Mouse (Mus musculus): ENCODE data around the gene Stpg4. TPM values are rescaled to one million over a fixed set of nuclear protein-coding genes. Genes with fewer than 3 reads are reported as not detected.

Gene Stpg4
- polyA plus RNA-seq, 1 experiment from 2014 or later, result not detected

DNA sequence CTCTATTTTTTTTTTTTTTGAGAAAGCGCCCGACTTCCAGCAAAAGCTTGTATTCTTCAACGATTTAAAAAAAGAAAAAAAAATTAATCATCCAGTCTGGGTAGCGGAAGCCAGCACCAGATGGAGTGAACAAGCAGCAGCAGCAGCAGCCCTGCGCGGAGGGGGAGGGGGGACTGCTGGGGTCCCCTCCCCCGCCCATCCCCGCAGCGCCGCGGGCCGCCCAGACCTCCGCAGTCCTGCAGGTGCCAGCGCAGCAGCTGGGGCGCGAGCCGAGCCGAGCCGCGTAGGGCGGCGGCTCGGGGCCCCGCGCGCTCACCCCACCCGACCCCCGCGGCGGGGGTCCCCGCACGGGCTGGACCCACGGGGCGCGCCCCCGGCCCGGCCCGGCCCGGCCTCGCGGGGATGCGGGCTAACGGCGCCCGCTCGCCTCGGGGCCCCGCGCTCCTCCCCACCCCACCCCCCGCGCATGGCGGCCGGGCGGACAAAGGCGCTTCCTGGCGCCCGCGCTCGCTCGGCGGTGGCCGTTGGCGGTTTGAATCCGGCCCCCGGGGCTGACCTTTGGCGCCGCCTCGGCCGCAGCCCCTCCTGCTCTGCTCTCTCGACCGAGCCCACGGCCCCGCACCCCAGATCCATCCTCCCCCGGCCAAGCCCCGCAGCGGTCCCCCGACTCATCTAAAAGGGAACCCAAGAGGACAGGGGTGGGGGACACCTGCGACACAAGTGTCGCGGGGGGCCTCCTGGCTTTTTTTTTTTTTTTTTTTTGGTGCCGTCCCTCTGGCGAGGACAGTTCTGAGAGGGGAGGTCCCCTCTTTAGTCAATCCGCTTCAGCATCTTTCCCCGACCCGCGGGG is 18.6 kb upstream of the Stpg4 start:
- Histone ChIP-seq H3K36me3 (peaks cover 25% of the 10 kb centered on the region), H3K4me2 (peak overlapping the region; percentile 76), H3K9me3 (replicated peaks) (no peaks in the 10 kb centered on the region), H3K4me3 (peak overlapping the region; percentile 91), H3K9ac (peak overlapping the region; percentile 97), H3K27ac (peak overlapping the region; percentile 94), H3K4me1 (peaks cover 54% of the 10 kb centered on the region), H3K27me3 (replicated peaks) (no peaks in the 10 kb centered on the region; the same call in 1 of the 2 replicates)
- peak; percentile 68 for ATAC-seq
- WGBS (ENCODE audit: insufficient replicate concordance), result under 1% methylated on average over 50 of the region's 86 CpGs

DNA sequence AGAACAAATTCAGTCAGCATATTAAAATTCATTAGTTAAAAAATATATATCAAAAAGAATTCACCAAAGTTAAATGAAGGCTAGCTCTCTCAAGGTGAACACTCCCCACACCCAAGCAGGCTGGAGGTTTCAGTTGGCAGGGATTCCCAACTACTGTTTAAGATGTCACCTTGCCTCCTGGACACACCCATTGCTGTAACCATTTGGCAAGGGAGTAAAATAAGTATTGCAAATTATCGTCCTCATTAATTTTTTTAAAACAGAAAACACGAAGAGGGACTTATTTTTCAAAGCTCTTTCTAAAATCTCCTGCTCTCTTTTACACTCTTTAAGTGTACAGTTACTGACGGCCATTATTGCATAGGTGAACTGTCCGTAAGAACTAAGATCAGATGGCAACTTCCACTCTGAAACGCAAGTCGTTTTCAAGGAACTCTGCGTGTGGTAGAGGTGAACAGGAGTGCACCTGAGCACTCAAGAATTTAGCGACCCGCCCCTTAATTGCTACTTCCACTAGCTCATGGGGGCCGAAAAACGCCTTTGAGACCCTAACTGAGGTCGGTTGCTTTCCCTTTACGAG is 17.9 kb upstream of the Stpg4 start:
- no peaks in the 10 kb centered on the region; the same call in 1 of the 2 replicates for H3K27me3 ChIP-seq (replicated peaks)
- peak overlapping the region; percentile 97 for H3K9ac ChIP-seq
- peak overlapping the region; percentile 94 for H3K27ac ChIP-seq
- ATAC-seq, result no peak
- peak overlapping the region; percentile 91 for H3K4me3 ChIP-seq
- H3K4me1 ChIP-seq, result peaks cover 56% of the 10 kb centered on the region
- peaks cover 29% of the 10 kb centered on the region for H3K36me3 ChIP-seq
- peak overlapping the region; percentile 76 for H3K4me2 ChIP-seq
- WGBS (ENCODE audit: insufficient replicate concordance), result under 1% methylated on average over 13 of the region's 13 CpGs
- no peaks in the 10 kb centered on the region for H3K9me3 ChIP-seq (replicated peaks)

DNA sequence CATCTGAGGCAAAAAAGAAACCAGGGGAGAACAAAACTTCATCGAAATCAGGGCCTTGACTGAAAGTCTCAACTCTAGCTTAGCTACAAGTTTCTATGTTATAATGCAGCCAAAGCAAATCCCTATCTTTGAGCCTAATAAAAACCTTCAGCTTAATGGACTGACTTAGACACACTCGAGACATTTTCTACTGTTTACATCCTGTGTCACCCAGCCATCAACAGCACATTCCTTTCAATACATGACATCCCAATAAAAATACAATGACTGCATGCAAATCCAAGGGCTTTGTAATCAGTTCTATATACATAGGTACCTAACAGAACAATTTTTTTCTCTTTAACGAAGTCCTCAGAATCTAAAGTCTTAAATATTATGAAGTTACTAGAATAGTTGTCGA is 17.2 kb upstream of the Stpg4 start:
- Histone ChIP-seq H3K9ac (peak overlapping the region; percentile 7), H3K27me3 (replicated peaks) (no peaks in the 10 kb centered on the region; the same call in 1 of the 2 replicates), H3K36me3 (peaks cover 34% of the 10 kb centered on the region), H3K4me2 (peak overlapping the region; percentile 76), H3K9me3 (replicated peaks) (no peaks in the 10 kb centered on the region), H3K4me1 (peaks cover 61% of the 10 kb centered on the region), H3K4me3 (peak overlapping the region; percentile 41), H3K27ac (no peak overlapping the region)
- 57% methylated on average over 4 of the region's 4 CpGs for WGBS (ENCODE audit: insufficient replicate concordance)
- no peak for ATAC-seq

DNA sequence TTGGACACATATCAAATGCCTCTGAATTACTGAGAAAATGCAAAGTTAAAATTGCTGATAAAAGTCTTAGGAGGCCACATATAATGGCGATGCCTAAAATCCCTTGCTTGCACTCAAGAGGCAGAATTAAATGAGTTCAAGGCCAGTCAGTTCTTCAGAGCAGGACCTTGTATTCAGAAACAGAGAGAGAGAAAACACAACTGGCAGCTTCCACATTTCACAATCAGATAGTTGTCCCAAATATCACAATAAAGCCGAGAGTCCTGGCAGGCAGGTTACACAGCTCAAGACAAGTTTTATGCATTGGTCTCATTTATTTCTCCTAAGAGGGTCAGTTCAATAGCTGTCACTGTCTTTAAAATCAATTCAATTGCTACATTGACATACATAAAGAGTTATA is 14.0 kb upstream of the Stpg4 start:
- no peak for ATAC-seq
- H3K27me3 ChIP-seq (replicated peaks), result no peaks in the 10 kb centered on the region
- no peaks in the 10 kb centered on the region for H3K9me3 ChIP-seq (replicated peaks)
- no peak overlapping the region for H3K9ac ChIP-seq
- no peak overlapping the region for H3K4me3 ChIP-seq
- no peak overlapping the region for H3K27ac ChIP-seq
- H3K4me2 ChIP-seq, result no peak overlapping the region
- H3K4me1 ChIP-seq, result peaks cover 50% of the 10 kb centered on the region
- H3K36me3 ChIP-seq, result peaks cover 50% of the 10 kb centered on the region
- 59% methylated on average over 2 of the region's 2 CpGs for WGBS (ENCODE audit: insufficient replicate concordance)

DNA sequence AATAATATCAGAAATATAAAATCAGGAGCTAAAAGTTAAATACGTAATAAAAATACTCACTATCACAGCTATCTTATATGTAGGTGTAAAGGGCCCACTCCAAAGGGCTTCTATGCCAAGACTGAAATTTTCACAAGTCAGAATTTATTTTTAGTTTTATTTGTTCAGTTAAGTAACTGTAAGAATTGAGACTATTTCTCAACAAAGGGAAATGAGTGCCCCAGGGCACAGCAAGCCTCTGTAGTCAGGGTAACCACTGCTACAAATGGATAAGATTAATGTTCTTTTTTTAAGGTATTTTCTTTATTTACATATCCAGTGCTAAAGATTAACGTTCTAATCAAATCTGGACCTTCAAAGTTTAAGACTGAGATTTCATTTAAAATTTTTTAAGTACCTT is 11.9 kb upstream of the Stpg4 start:
- WGBS (ENCODE audit: insufficient replicate concordance), result 85% methylated on average over 2 of the region's 2 CpGs
- H3K27me3 ChIP-seq (replicated peaks), result no peaks in the 10 kb centered on the region
- no peak for ATAC-seq
- no peak overlapping the region for H3K27ac ChIP-seq
- H3K36me3 ChIP-seq, result peaks cover 65% of the 10 kb centered on the region
- peaks cover 46% of the 10 kb centered on the region for H3K4me1 ChIP-seq
- H3K4me2 ChIP-seq, result no peak overlapping the region
- H3K4me3 ChIP-seq, result no peak overlapping the region
- H3K9ac ChIP-seq, result no peak overlapping the region
- no peaks in the 10 kb centered on the region for H3K9me3 ChIP-seq (replicated peaks)

DNA sequence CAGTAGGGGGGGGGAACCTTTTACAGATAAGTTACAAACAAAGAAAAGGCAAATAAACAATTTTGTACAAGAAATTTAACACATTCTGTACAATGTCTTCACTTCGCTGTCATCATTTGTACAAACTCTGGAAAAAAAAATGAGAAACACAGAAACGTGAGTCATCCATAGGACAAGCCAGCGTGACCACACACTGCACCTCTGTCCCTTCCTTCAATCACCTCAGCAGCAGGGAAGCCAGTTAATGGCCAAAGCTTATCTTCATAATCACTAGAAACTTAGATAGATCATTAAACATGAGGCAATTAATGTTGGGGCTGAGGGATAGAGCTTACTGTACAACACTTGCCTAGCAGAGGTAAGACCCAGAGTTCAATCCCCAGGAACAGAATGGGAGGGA is 6.4 kb upstream of the Stpg4 start:
- peaks cover 80% of the 10 kb centered on the region for H3K36me3 ChIP-seq
- 89% methylated on average over 3 of the region's 3 CpGs for WGBS (ENCODE audit: insufficient replicate concordance)

DNA sequence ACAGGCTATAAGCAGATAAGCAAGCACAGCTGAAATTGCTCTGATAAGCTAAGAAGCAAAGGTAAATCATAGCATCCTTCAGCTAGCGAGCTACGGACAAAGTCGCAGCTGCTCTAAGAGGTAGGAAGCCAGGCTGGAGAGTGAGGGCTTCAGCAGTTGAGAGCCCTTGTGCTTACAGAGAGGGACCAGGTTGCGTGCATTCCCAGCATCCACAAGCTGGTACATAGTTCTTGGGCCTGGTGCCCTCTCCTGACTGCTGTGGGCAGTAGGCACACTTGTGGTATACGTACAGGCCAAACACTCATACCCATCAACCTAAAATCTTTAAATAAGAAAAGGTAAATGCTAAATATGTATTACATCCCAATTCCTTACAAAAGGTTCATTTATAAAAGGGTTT is 5.2 kb upstream of the Stpg4 start:
- H3K27ac ChIP-seq, result no peak overlapping the region
- 80% methylated on average over 5 of the region's 5 CpGs for WGBS (ENCODE audit: insufficient replicate concordance)
- H3K9ac ChIP-seq, result no peak overlapping the region
- H3K27me3 ChIP-seq (replicated peaks), result no peaks in the 10 kb centered on the region
- peaks cover 18% of the 10 kb centered on the region; the same call in 1 of the 2 replicates for H3K4me1 ChIP-seq
- H3K4me3 ChIP-seq, result no peak overlapping the region
- no peak for ATAC-seq
- peaks cover 85% of the 10 kb centered on the region for H3K36me3 ChIP-seq
- 0 out of 2 replicates have a peak, but pooled peaks cover 3% of the 10 kb centered on the region for H3K9me3 ChIP-seq (replicated peaks)
- no peak overlapping the region for H3K4me2 ChIP-seq

More for the DNA sequence above, 6.4 kb upstream of the Stpg4 start:
- H3K27ac ChIP-seq, result no peak overlapping the region
- H3K4me3 ChIP-seq, result no peak overlapping the region
- H3K4me2 ChIP-seq, result no peak overlapping the region
- no peak overlapping the region for H3K9ac ChIP-seq
- H3K27me3 ChIP-seq (replicated peaks), result no peaks in the 10 kb centered on the region
- 0 out of 2 replicates have a peak, but pooled peaks cover 3% of the 10 kb centered on the region for H3K9me3 ChIP-seq (replicated peaks)
- no peak for ATAC-seq
- peaks cover 20% of the 10 kb centered on the region; the same call in 1 of the 2 replicates for H3K4me1 ChIP-seq

DNA sequence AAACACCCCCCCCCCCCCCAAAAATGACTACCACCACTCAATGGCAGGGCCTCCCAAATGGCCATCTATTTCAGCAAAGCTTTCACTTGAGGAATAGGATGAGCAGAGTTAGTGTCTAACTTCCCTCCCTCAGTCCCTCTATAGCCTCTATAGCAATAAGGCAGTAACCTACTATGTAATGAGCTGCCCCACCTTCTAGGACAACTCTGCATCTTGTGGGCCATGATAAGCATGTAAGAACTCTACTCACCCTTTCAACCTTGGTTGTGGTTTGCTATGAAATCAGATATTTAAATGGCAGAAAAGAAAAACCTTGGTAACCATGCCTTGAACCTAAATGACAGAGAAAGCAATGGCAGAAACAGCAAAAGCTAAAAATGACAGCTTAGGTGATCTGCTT is 4.8 kb upstream of the Stpg4 start:
- Histone ChIP-seq H3K36me3 (peaks cover 82% of the 10 kb centered on the region), H3K27ac (no peak overlapping the region), H3K9me3 (replicated peaks) (0 out of 2 replicates have a peak, but pooled peaks cover 3% of the 10 kb centered on the region), H3K4me3 (no peak overlapping the region), H3K9ac (no peak overlapping the region), H3K27me3 (replicated peaks) (no peaks in the 10 kb centered on the region), H3K4me1 (peaks cover 14% of the 10 kb centered on the region; the same call in 1 of the 2 replicates), H3K4me2 (no peak overlapping the region)
- no peak for ATAC-seq

DNA sequence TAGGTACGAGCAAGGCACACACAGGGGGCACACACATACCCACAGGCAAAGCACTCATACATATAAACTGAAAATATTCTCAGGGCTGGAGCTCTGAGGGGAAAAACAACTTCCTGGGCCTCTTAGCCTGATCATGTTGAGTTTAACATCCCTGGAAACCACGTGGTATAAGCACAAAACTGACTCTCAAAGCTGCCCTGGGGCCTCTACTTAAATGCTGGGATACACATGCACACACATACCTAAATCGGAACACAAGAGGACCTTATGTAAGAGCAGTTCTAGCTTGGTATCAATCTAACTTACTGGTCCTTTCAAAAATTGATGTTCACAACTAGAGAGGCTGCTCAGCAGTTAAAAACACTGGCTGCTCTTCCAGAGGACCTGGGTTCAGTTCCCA is 1.9 kb upstream of the Stpg4 start:
- 80% methylated on average over 3 of the region's 3 CpGs for WGBS (ENCODE audit: insufficient replicate concordance)
- Histone ChIP-seq H3K27ac (no peak overlapping the region), H3K4me2 (no peak overlapping the region), H3K36me3 (peaks cover 61% of the 10 kb centered on the region), H3K4me1 (peaks cover 9% of the 10 kb centered on the region; the same call in 1 of the 2 replicates), H3K4me3 (no peak overlapping the region), H3K9ac (no peak overlapping the region), H3K9me3 (replicated peaks) (0 out of 2 replicates have a peak, but pooled peaks cover 3% of the 10 kb centered on the region), H3K27me3 (replicated peaks) (no peaks in the 10 kb centered on the region)
- ATAC-seq, result no peak

DNA sequence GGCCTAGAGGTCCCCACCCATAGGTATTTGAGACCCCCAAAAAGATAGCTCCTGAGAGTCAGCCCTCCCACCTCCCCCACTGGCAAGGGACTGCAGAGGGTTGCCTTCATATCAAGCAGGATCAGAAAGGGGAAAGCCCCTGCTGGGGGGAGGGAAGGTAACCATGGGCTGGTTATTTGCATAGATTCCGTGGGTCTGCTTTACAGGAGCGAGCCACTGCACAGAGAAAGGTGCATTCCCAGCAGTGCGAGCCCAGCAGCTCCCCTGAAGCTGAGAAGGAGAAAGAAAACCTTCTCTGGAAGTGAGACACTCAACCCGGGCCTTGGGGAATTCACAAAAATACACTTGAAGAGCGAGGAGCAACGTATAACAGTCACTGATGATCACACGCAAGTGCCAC is 9.5 kb downstream of the Stpg4 start:
- no peak overlapping the region for H3K4me3 ChIP-seq
- H3K4me2 ChIP-seq, result no peak overlapping the region
- no peaks in the 10 kb centered on the region for H3K27me3 ChIP-seq (replicated peaks)
- H3K36me3 ChIP-seq, result no peaks in the 10 kb centered on the region
- H3K4me1 ChIP-seq, result no peaks in the 10 kb centered on the region
- no peaks in the 10 kb centered on the region for H3K9me3 ChIP-seq (replicated peaks)
- H3K27ac ChIP-seq, result no peak overlapping the region
- no peak for ATAC-seq
- H3K9ac ChIP-seq, result no peak overlapping the region
- 69% methylated on average over 7 of the region's 7 CpGs for WGBS (ENCODE audit: insufficient replicate concordance)

DNA sequence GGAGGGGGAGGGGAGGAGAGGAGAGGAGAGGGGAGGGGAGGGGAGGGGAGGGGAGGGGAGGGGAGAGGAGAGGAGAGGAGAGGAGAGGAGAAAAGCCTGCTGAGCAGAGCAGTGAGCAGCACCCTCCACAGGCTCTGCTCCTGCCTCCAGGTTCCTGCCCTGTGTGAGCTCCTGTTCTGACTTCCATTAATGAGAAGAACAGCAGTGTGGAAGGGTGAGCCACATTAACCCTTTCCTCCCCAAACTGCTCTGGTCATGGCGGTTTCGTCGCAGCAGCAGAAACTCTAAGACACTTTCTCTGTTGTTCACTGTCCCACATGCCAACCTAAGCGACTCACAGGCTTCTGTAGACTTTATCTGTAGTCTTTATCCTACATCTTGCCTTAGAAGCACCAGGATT is 20.9 kb downstream of the Stpg4 start:
- Histone ChIP-seq H3K27ac (no peak overlapping the region), H3K4me1 (0 out of 2 replicates have a peak, but pooled peaks cover 5% of the 10 kb centered on the region), H3K9me3 (replicated peaks) (no peaks in the 10 kb centered on the region), H3K9ac (no peak overlapping the region), H3K27me3 (replicated peaks) (no peaks in the 10 kb centered on the region), H3K4me3 (no peak overlapping the region), H3K36me3 (no peaks in the 10 kb centered on the region), H3K4me2 (no peak overlapping the region)
- 56% methylated on average over 4 of the region's 4 CpGs for WGBS (ENCODE audit: insufficient replicate concordance)
- no peak for ATAC-seq

DNA sequence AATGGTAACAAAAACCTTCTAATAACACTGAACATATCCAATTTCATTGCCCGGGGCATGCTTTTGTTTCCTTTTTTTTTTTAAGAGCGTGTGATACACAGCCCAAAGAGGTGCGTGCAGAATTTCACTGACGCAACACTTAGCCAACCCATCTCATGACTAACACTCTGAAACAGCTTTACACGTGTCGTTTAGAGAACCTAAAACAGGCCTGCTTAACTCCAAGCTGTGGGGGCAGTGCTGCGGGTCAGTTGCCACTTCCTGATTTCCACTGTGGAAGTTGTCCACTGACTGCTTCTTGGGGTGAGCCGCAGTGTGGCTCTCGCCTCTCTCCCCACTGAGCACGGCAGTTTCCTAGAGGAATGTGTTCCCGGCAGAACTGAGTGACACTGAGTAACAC is 22.0 kb downstream of the Stpg4 start:
- Histone ChIP-seq H3K9me3 (replicated peaks) (no peaks in the 10 kb centered on the region), H3K9ac (no peak overlapping the region), H3K27ac (no peak overlapping the region), H3K27me3 (replicated peaks) (no peaks in the 10 kb centered on the region), H3K4me1 (0 out of 2 replicates have a peak, but pooled peaks cover 5% of the 10 kb centered on the region), H3K36me3 (no peaks in the 10 kb centered on the region), H3K4me3 (no peak overlapping the region), H3K4me2 (no peak overlapping the region)
- peak; percentile 27; the same call in 1 of the 2 replicates for ATAC-seq
- WGBS (ENCODE audit: insufficient replicate concordance), result 51% methylated on average over 11 of the region's 11 CpGs
